Mouse (Mus musculus) limb, embryonic 12.5 days (tissue): Measurements from ENCODE around the gene Pcnx. TPM values are rescaled to one million over a fixed set of nuclear protein-coding genes. Genes with fewer than 3 reads are reported as not detected.

Experiments used
- ATAC-seq: fragments of 200-750 bp; cut with Nextera tagmentation; 2 replicates; pipeline ENCODE4 v1.8.0; 2017; ENCODE audit warnings: low read depth, moderate TSS enrichment; ENCODE audit not compliant: insufficient number of reproducible peaks, insufficient read depth, low FRiP score, low TSS enrichment
- H3K27ac ChIP-seq: fragments of 300-500 bp; sonication (generic); 2 replicates; pipeline ENCODE4 v1.5.1; 2016; ENCODE audit warnings: mild to moderate bottlenecking, moderate library complexity
- H3K27me3 ChIP-seq: fragments of 300-500 bp; sonication (generic); 2 replicates; pipeline ENCODE4 v1.6.1; 2016; ENCODE audit warnings: mild to moderate bottlenecking, moderate library complexity
- H3K36me3 ChIP-seq: fragments of 300-500 bp; sonication (generic); 2 replicates; pipeline ENCODE4 v1.6.1; 2016; ENCODE audit warnings: mild to moderate bottlenecking, moderate library complexity
- H3K4me1 ChIP-seq: fragments of 300-500 bp; sonication (generic); replicated peaks from 2 replicates; pipeline ENCODE4 v1.6.1; 2016
- H3K4me2 ChIP-seq: fragments of 300-500 bp; sonication (generic); 2 replicates; pipeline ENCODE4 v1.6.1; 2016; ENCODE audit warnings: mild to moderate bottlenecking, moderate library complexity
- H3K4me3 ChIP-seq: fragments of 300-500 bp; sonication (generic); replicated peaks from 2 replicates; pipeline ENCODE4 v1.5.1; 2016; ENCODE audit warnings: mild to moderate bottlenecking
- H3K9ac ChIP-seq: fragments of 300-500 bp; sonication (generic); replicated peaks from 2 replicates; pipeline ENCODE4 v1.6.1; 2016; ENCODE audit warnings: mild to moderate bottlenecking, moderate library complexity
- H3K9me3 ChIP-seq: fragments of 300-500 bp; sonication (generic); 2 replicates; pipeline ENCODE4 v1.6.1; 2016; ENCODE audit warnings: mild to moderate bottlenecking, moderate library complexity
- WGBS: fragments of 180-500 bp; shearing (Covaris S2); methylation state at CpG from one replicate; pipeline ENCODE4 v1.1.7; 2016; 5-methylcytosine and 5-hydroxymethylcytosine counted together
- polyA plus RNA-seq: library from polyadenylated mRNA; unstranded; fragments of >200 nt; fragmentation: Nextera tagmentation; extraction: Ambion mirVana; gene quantifications from 2 replicates; pipeline ENCODE4 v1.2.1, GENCODE M21; 2016

The Pcnx gene
- polyA plus RNA-seq, 1 experiment from 2014 or later = 12.7 TPM

DNA sequence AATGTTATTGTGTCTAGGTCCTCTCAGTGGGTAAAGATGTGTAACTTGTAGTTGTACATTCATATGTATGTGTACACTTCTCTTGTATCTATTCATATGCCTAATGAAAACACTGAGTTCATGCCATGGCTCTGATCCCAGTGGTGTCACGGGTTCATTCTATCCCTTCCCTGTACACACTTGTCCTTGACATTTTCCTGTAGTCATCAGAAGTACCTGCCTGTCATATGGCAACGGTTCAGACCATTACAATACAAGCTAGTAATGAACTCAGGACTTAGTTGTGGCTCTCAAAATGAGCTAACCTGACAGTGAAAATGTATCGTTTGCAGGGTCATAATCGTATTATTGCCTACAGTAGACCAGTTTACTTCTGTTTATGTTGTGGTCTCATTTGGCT lies 98.5 kb downstream of the Pcnx start:
- H3K4me2 ChIP-seq = no peak overlapping the region
- no peak for ATAC-seq
- H3K36me3 ChIP-seq = peaks cover 43% of the 10 kb centered on the region
- no peaks in the 10 kb centered on the region for H3K4me1 ChIP-seq
- WGBS = 90% methylated on average over 4 of the region's 4 CpGs
- no peak overlapping the region for H3K4me3 ChIP-seq
- H3K9me3 ChIP-seq = no peaks in the 10 kb centered on the region
- H3K9ac ChIP-seq = no peak overlapping the region
- H3K27me3 ChIP-seq = no peaks in the 10 kb centered on the region
- H3K27ac ChIP-seq = no peak overlapping the region

- Histone ChIP-seq H3K4me1 (no peaks in the 10 kb centered on the region; the same call in 1 of the 2 replicates), H3K4me2 (no peak overlapping the region), H3K9me3 (no peaks in the 10 kb centered on the region), H3K4me3 (no peak overlapping the region), H3K27ac (no peak overlapping the region), H3K27me3 (no peaks in the 10 kb centered on the region), H3K9ac (no peak overlapping the region), H3K36me3 (peaks cover 83% of the 10 kb centered on the region)
- 84% methylated on average over 2 of the region's 2 CpGs for WGBS
- no peak for ATAC-seq
Measured at GRCm38 (mm10) chr12:81965416-81965815, 105.6 kb downstream of the Pcnx start.

DNA sequence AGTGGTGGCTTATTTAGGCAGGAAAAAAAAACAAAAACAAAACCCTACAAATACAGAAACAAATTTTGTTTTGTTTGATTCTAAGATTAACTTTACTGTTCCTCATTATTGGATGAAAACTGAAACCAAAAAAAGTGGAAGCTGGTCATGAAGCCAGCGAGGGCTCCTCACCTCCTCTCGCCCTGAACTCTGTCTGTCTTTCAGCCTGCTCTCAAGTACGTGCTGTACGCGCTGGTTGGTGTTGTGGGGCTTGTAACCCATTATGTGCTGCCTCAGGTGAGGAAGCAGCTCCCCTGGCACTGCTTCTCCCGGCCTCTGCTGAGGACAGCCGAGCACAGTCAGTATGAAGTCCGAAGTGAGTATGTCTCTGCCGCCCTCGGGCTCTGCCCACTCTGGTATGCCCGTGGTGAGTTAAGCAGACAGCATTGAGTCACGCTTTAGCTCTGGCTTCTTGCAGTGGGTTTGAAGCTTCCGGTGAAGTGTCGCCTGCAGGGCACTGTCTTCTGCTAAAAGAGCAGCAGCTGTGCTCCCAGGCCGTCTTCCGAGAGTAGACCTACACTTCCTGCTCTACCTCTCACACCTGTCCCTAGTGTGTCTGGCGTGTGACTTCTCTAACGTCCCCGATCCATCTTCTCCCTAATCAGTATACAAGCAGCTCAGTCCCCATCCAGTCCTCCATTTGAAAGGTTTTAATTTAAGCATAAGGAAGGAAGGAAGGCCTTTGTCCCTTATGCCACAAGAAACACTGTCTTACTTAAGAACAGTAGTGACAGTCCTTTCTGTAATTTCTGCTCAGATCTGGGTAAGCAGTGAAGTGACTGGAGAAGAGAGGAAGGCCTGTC lies 111.4 kb downstream of the Pcnx start:
- no peak overlapping the region for H3K4me2 ChIP-seq
- WGBS = 90% methylated on average over 19 of the region's 19 CpGs
- H3K4me3 ChIP-seq = no peak overlapping the region
- no peak for ATAC-seq
- H3K36me3 ChIP-seq = peaks cover 89% of the 10 kb centered on the region
- H3K4me1 ChIP-seq = no peaks in the 10 kb centered on the region; the same call in 1 of the 2 replicates
- no peak overlapping the region for H3K27ac ChIP-seq
- no peaks in the 10 kb centered on the region for H3K9me3 ChIP-seq
- no peak overlapping the region for H3K9ac ChIP-seq
- no peaks in the 10 kb centered on the region for H3K27me3 ChIP-seq

DNA sequence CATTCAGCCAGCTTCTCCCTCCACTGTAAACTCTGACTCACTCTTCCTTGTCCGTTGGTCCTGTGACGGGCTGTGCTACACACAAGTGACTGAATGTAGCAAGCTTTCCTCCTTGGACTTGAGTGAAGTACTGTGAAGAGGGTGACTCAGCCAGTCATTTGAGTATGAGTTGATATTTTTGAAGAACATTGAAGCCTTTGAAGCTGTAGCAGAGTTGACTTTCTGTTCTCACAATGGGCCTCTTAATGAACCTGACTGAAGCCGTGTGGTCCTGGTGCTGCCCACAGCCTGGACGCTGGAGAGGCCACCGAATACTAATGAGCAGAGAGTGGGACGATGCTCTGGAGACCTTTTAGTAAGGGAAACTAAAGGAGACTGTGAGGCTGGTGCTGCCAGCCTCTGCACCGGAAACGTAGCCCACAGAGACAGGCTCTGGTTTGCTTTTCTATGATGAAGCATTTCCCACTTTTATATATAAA lies 112.1 kb downstream of the Pcnx start:
- WGBS = 86% methylated on average over 8 of the region's 8 CpGs
- no peak for ATAC-seq

GRCm38 (mm10) chr12:81974806-81975205 lies 115.0 kb downstream of the Pcnx start:
- Histone ChIP-seq H3K27ac (no peak overlapping the region), H3K9me3 (no peaks in the 10 kb centered on the region), H3K4me1 (no peaks in the 10 kb centered on the region; the same call in 1 of the 2 replicates), H3K36me3 (peaks cover 83% of the 10 kb centered on the region), H3K4me2 (no peak overlapping the region), H3K9ac (no peak overlapping the region), H3K27me3 (no peaks in the 10 kb centered on the region), H3K4me3 (no peak overlapping the region)
- ATAC-seq = no peak
- WGBS = 80% methylated on average over 2 of the region's 2 CpGs

More for the DNA sequence above, 112.1 kb downstream of the Pcnx start:
- Histone ChIP-seq H3K36me3 (peaks cover 89% of the 10 kb centered on the region), H3K27ac (no peak overlapping the region), H3K4me2 (no peak overlapping the region), H3K4me1 (no peaks in the 10 kb centered on the region; the same call in 1 of the 2 replicates), H3K27me3 (no peaks in the 10 kb centered on the region), H3K9ac (no peak overlapping the region), H3K9me3 (no peaks in the 10 kb centered on the region), H3K4me3 (no peak overlapping the region)

GRCm38 (mm10) chr12:81977346-81977745 lies 117.5 kb downstream of the Pcnx start:
- Histone ChIP-seq H3K9me3 (no peaks in the 10 kb centered on the region), H3K27me3 (no peaks in the 10 kb centered on the region), H3K27ac (no peak overlapping the region), H3K9ac (no peak overlapping the region), H3K4me1 (no peaks in the 10 kb centered on the region), H3K4me2 (no peak overlapping the region), H3K4me3 (no peak overlapping the region), H3K36me3 (peaks cover 86% of the 10 kb centered on the region)
- no peak for ATAC-seq
- WGBS = 77% methylated on average over 4 of the region's 4 CpGs

DNA sequence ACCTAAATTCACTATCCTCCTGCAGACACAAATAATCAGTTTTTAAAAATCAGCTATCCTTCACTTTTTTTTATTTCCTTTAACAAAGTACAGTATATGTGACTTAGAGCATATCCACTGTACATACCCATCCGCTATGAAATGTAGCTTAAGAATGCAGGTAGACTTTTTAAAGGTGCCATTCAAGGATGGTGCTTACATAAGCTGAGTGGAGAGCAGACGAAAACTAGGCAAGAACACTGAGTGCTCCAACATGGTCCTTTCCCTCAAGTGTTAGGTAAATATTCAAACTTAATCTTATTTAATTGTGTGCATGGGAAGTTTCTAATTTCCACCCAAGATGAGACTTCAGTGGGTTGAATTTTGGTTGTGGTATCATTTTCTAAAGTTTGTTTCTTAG lies 119.5 kb downstream of the Pcnx start:
- no peak overlapping the region for H3K9ac ChIP-seq

DNA sequence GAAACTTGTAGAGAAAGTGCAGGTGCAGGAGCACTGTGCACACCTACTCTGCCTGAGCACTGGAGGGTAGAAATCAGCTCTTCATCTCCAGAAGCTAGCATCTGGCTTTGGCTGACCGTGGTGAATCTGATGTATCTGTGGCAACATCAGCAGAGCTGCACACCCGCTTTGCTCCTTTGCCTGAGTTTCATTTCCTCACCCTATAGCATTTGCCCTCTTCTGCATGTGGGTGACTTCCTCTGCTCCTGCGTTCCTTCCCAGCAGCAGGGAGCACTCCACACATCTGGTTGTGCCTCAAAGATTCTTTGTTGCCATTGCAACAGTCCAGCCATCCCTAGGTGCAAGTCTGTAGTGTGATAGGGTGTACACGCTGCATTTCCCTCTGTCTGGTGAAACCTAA lies 132.3 kb downstream of the Pcnx start:
- Histone ChIP-seq H3K4me1 (no peaks in the 10 kb centered on the region), H3K27me3 (no peaks in the 10 kb centered on the region), H3K4me3 (no peak overlapping the region), H3K4me2 (no peak overlapping the region), H3K9ac (no peak overlapping the region), H3K36me3 (peaks cover 82% of the 10 kb centered on the region), H3K27ac (no peak overlapping the region), H3K9me3 (no peaks in the 10 kb centered on the region)
- WGBS = 89% methylated on average over 4 of the region's 4 CpGs
- no peak for ATAC-seq

More for the DNA sequence above, 119.5 kb downstream of the Pcnx start:
- no peaks in the 10 kb centered on the region for H3K4me1 ChIP-seq
- no peak for ATAC-seq
- no peak overlapping the region for H3K4me3 ChIP-seq
- 92% methylated on average over 2 of the region's 2 CpGs for WGBS
- no peaks in the 10 kb centered on the region for H3K27me3 ChIP-seq
- no peak overlapping the region for H3K4me2 ChIP-seq
- H3K9me3 ChIP-seq = no peaks in the 10 kb centered on the region
- peaks cover 89% of the 10 kb centered on the region for H3K36me3 ChIP-seq
- H3K27ac ChIP-seq = no peak overlapping the region

GRCm38 (mm10) chr12:81992996-81993395 lies 133.2 kb downstream of the Pcnx start:
- Histone ChIP-seq H3K36me3 (peaks cover 83% of the 10 kb centered on the region), H3K4me3 (no peak overlapping the region), H3K9ac (no peak overlapping the region), H3K4me1 (no peaks in the 10 kb centered on the region), H3K9me3 (no peaks in the 10 kb centered on the region), H3K4me2 (no peak overlapping the region), H3K27me3 (no peaks in the 10 kb centered on the region), H3K27ac (no peak overlapping the region)
- 87% methylated on average over 6 of the region's 6 CpGs for WGBS
- ATAC-seq = no peak

DNA sequence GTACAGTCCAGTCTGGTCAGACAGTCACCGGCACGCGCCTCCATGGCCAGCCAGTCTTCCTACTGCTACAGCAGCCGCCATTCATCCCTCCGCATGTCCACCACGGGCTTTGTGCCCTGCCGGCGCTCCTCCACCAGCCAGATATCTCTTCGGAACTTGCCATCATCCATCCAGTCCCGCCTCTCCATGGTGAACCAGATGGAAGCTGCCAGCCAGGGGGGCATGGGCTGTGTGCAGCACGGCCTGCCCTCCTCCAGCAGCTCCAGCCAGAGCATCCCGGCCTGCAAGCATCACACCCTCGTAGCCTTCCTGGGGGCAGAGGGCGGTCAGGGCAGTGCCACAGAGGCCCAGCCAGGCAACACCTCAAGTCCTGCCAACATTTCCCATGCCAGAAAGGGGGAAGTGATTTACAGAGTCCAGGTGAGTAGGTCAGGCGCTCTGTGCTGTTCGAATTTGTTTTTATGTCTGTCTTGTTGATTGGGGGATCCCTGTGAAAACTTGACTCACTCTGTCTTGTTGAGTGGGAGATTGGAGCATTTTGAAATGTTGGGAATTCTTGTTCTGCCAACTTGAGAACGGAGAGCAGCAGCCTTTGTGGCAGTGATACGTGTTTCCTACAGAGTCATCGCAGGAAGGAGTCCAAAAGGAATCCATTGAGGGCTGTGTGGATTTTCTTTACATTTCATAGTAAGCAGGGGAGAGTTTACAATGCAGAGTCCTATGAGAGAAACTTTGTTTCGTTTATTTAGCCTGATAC lies 135.3 kb downstream of the Pcnx start:
- no peak overlapping the region for H3K4me3 ChIP-seq
- no peaks in the 10 kb centered on the region for H3K27me3 ChIP-seq
- no peak for ATAC-seq
- no peak overlapping the region for H3K4me2 ChIP-seq
- H3K36me3 ChIP-seq = peaks cover 70% of the 10 kb centered on the region
- WGBS = 90% methylated on average over 20 of the region's 20 CpGs
- H3K9ac ChIP-seq = no peak overlapping the region
- no peaks in the 10 kb centered on the region for H3K4me1 ChIP-seq
- H3K27ac ChIP-seq = no peak overlapping the region
- no peaks in the 10 kb centered on the region for H3K9me3 ChIP-seq

DNA sequence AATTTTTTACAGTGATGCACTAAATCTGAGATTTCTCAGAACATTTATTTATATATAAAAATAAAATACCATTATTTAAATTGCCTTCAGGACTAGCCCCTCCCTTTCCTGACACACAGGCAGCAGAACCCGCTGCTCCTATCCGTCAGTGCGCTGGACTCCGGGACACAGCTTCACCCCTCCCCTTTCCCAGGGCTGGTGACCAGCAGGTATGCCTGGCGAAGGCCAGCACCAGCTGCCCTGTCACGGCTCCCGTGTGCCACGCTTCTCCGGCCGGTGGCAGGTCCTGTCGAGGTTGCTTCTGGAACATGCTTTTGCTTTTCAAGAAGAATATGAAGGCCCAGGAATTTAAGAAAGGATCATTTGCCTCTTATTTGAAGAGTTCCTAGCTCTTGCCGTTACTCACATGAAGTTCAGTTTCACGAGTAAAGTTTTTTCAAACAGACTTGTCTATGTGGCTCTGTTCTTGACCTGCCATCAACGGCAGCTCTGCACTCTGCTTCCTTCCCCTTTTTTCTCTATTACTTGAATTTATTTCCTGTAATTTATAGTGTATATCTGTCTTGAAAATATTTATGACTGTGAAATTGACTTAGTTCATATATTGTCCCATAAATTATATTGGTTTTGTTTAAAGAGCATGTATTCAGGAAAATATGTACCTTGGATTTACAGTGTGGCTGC lies 137.0 kb downstream of the Pcnx start:
- H3K36me3 ChIP-seq = peaks cover 55% of the 10 kb centered on the region
- no peak overlapping the region for H3K9ac ChIP-seq
- 84% methylated on average over 14 of the region's 14 CpGs for WGBS
- H3K9me3 ChIP-seq = no peaks in the 10 kb centered on the region
- no peaks in the 10 kb centered on the region for H3K27me3 ChIP-seq
- no peak for ATAC-seq
- peak overlapping the region; percentile 29; the same call in 1 of the 2 replicates for H3K27ac ChIP-seq
- no peak overlapping the region for H3K4me2 ChIP-seq
- H3K4me3 ChIP-seq = no peak overlapping the region
- H3K4me1 ChIP-seq = no peaks in the 10 kb centered on the region
